Mouse (Mus musculus) forebrain, embryonic 15.5 days (tissue): ENCODE measurements around the gene Slc16a12. TPM values are rescaled to one million over a fixed set of nuclear protein-coding genes. Genes with fewer than 3 reads are reported as not detected.

Experiments
- ATAC-seq: fragments of 200-750 bp; cut with Nextera tagmentation; replicated peaks from 2 replicates; pipeline ENCODE4 v1.8.0; 2017; ENCODE audit warnings: mild to moderate bottlenecking, moderate TSS enrichment, moderate library complexity
- H3K27ac ChIP-seq: fragments of 300-500 bp; sonication (generic); replicated peaks from 2 replicates; pipeline ENCODE4 v1.5.1; 2015; ENCODE audit warnings: mild to moderate bottlenecking, inconsistent platforms
- H3K27me3 ChIP-seq: fragments of 300-500 bp; sonication (generic); 2 replicates; pipeline ENCODE4 v1.6.1; 2015; ENCODE audit warnings: inconsistent platforms
- H3K36me3 ChIP-seq: fragments of 300-500 bp; sonication (generic); 2 replicates; pipeline ENCODE4 v1.6.1; 2015; ENCODE audit warnings: mild to moderate bottlenecking, inconsistent platforms
- H3K4me1 ChIP-seq: fragments of 300-500 bp; sonication (generic); 2 replicates; pipeline ENCODE4 v1.6.1; 2015; ENCODE audit warnings: inconsistent platforms
- H3K4me2 ChIP-seq: fragments of 300-500 bp; sonication (generic); replicated peaks from 2 replicates; pipeline ENCODE4 v1.6.1; 2015; ENCODE audit warnings: mild to moderate bottlenecking, inconsistent platforms
- H3K4me3 ChIP-seq: fragments of 300-500 bp; sonication (generic); 2 replicates; pipeline ENCODE4 v1.5.1; 2015; ENCODE audit warnings: mild to moderate bottlenecking, inconsistent platforms
- H3K9ac ChIP-seq: fragments of 300-500 bp; sonication (generic); replicated peaks from 2 replicates; pipeline ENCODE4 v1.6.1; 2015; ENCODE audit warnings: mild to moderate bottlenecking, inconsistent platforms
- H3K9me3 ChIP-seq: fragments of 300-500 bp; sonication (generic); 2 replicates; pipeline ENCODE4 v1.6.1; 2016; ENCODE audit warnings: inconsistent platforms
- WGBS: fragments of 180-500 bp; shearing (Covaris S2); methylation state at CpG from one replicate; pipeline ENCODE4 v1.1.7; 2015; ENCODE audit warnings: mixed read lengths; 5-methylcytosine and 5-hydroxymethylcytosine counted together
- polyA plus RNA-seq: library from polyadenylated mRNA; unstranded; fragments of >200 nt; fragmentation: Nextera tagmentation; extraction: Ambion mirVana; gene quantifications from 2 replicates; pipeline ENCODE4 v1.2.1, GENCODE M21; 2015

Slc16a12 gene
- polyA plus RNA-seq, 1 experiment from 2014 or later: 2.6 TPM

DNA sequence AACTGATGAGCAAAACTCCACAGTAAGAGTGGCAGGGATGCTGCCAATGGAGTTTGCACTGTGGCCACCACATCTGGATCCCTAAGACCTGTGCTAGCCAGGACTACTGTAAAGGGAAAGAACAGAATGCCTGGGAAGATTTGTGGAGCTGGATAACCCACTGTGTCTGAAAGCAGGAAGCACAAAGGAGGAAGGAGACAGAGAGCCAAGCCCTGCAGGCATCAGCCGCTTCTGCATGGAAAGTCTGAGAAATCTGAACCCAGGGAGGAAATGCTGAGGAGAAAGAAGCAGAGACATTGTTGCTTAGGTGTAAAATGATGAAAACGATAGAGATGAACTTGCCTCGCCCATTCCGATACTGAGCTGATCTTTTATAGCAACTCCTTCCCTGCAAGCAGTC, 22.5 kb downstream of the Slc16a12 start:
- Histone ChIP-seq H3K9ac (no peak overlapping the region), H3K27me3 (no peaks in the 10 kb centered on the region), H3K36me3 (no peaks in the 10 kb centered on the region), H3K4me1 (no peaks in the 10 kb centered on the region), H3K9me3 (no peaks in the 10 kb centered on the region), H3K4me3 (no peak overlapping the region), H3K27ac (no peak overlapping the region), H3K4me2 (no peak overlapping the region)
- ATAC-seq: no peak
- WGBS: 93% methylated on average over 4 of the region's 4 CpGs

DNA sequence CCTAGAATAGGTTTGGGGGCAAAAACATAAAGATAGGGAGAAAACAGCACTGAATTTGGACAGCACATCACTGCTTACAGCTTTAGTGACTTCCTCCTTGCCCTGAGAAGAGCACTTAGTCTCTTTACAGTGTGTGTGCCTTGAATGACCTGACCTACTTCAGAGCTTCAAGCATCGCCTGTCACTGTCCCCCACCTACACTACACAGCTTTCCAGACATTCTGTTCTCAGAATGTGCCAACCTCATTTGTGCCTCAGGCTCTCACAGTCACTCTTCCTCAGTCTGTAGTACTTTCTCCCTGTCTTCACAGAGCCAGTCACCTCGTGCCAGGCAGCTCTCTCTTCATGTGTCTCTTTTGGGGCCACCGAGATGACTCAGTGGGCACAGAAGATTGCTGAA, 24.5 kb downstream of the Slc16a12 start:
- Histone ChIP-seq H3K4me3 (no peak overlapping the region), H3K27ac (no peak overlapping the region), H3K36me3 (no peaks in the 10 kb centered on the region), H3K27me3 (no peaks in the 10 kb centered on the region), H3K9ac (no peak overlapping the region), H3K9me3 (no peaks in the 10 kb centered on the region), H3K4me1 (no peaks in the 10 kb centered on the region), H3K4me2 (no peak overlapping the region)
- WGBS: 87% methylated on average over 3 of the region's 3 CpGs
- ATAC-seq: no peak

DNA sequence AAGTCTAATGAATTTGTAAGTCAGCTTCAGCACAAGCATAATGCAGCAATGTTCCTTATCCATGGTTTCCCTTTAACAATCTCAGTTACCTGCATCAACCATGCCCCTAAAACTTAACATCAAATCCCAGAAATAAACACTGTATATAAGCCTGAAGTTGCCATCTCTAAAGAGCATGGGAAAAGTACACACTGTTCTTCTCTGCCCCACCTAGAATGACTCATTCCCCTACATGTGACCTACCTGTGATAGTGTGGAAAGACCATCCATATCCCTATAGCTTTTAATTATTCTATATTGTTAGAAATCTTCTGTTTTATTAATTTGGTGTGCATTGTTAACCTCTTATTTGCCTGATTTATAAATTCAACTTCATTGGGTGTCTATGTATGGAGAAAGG, 27.0 kb downstream of the Slc16a12 start:
- Histone ChIP-seq H3K4me3 (no peak overlapping the region), H3K9ac (no peak overlapping the region), H3K4me2 (no peak overlapping the region), H3K9me3 (no peaks in the 10 kb centered on the region), H3K4me1 (no peaks in the 10 kb centered on the region), H3K27me3 (no peaks in the 10 kb centered on the region), H3K27ac (no peak overlapping the region), H3K36me3 (no peaks in the 10 kb centered on the region)
- no peak for ATAC-seq

DNA sequence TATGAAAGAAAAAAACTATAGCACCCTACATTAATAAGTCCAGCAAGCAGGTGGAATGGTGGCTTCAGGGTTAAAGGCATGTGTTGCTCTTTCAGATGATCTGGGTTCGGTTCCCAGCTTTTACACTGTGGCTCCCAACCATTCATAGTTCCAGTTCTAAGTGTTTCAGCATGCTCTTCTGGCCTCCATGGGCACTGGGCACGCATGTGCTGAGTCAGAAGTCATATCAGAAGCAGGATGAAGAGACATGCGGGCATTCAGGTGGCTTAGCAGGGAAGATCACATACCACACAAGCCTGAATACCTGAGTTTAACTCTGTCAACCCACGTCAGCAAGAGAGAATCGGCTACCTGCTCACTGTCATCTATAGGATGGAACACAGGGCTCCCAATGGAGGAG, 28.1 kb downstream of the Slc16a12 start:
- no peak overlapping the region for H3K4me2 ChIP-seq
- WGBS: 88% methylated on average over 5 of the region's 5 CpGs
- no peak for ATAC-seq
- no peaks in the 10 kb centered on the region for H3K9me3 ChIP-seq
- H3K27me3 ChIP-seq: no peaks in the 10 kb centered on the region
- H3K36me3 ChIP-seq: no peaks in the 10 kb centered on the region
- no peaks in the 10 kb centered on the region for H3K4me1 ChIP-seq
- H3K4me3 ChIP-seq: no peak overlapping the region
- H3K9ac ChIP-seq: no peak overlapping the region
- H3K27ac ChIP-seq: no peak overlapping the region

DNA sequence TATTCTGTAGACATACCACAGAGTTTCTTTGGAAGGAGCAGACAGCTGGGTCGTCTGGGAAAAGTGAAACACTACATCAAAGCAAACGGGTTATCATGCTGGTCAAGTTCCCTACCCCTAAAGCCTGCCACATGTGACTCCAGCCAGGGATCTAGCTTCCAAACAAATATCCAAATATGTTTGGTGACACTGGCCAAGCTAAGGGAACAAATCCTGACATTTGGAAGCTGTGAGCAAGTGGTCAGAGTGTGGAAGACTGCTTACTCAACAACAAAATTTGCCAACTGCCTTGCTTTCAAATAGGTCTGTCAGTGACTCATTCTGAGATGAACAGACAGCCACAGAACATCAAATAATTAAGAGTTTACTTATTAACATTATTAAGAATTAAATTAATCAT, 28.6 kb downstream of the Slc16a12 start:
- H3K4me1 ChIP-seq: no peaks in the 10 kb centered on the region
- no peaks in the 10 kb centered on the region for H3K27me3 ChIP-seq
- no peak overlapping the region for H3K9ac ChIP-seq
- H3K36me3 ChIP-seq: no peaks in the 10 kb centered on the region
- no peak for ATAC-seq
- no peak overlapping the region for H3K4me2 ChIP-seq
- 46% methylated on average over 2 of the region's 2 CpGs for WGBS
- no peaks in the 10 kb centered on the region for H3K9me3 ChIP-seq
- H3K27ac ChIP-seq: no peak overlapping the region
- no peak overlapping the region for H3K4me3 ChIP-seq

DNA sequence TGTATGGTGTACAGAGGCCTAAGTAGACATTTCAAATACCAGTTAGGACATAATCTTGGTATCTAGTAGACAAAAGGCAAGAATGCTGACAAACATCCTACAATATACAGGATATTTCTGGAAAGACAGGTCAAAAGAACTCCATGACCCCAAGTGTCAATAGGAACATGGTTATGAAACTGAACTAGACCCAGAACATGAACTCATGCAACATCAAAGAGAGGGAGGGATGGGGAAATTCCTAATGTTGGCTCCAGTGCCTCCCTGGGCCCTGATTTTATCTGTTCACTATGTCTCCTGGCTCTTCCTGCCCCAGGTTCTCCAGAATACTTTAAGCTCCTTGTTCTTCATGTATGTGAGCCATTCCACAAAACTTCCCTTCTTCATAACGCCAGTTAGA, 31.2 kb downstream of the Slc16a12 start:
- WGBS: 69% methylated on average over 1 of the region's 1 CpGs
- ATAC-seq: no peak
- Histone ChIP-seq H3K9me3 (no peaks in the 10 kb centered on the region), H3K27me3 (no peaks in the 10 kb centered on the region), H3K4me2 (no peak overlapping the region), H3K4me1 (no peaks in the 10 kb centered on the region), H3K9ac (no peak overlapping the region), H3K27ac (no peak overlapping the region), H3K4me3 (no peak overlapping the region), H3K36me3 (no peaks in the 10 kb centered on the region)

GRCm38 (mm10) chr19:34714250-34714666, 32.8 kb downstream of the Slc16a12 start:
- no peak overlapping the region for H3K4me2 ChIP-seq
- no peaks in the 10 kb centered on the region for H3K36me3 ChIP-seq
- H3K27me3 ChIP-seq: no peaks in the 10 kb centered on the region
- no peaks in the 10 kb centered on the region for H3K9me3 ChIP-seq
- H3K9ac ChIP-seq: no peak overlapping the region
- no peak for ATAC-seq
- no peak overlapping the region for H3K27ac ChIP-seq
- no peaks in the 10 kb centered on the region for H3K4me1 ChIP-seq
- H3K4me3 ChIP-seq: no peak overlapping the region
- 73% methylated on average over 5 of the region's 5 CpGs for WGBS

DNA sequence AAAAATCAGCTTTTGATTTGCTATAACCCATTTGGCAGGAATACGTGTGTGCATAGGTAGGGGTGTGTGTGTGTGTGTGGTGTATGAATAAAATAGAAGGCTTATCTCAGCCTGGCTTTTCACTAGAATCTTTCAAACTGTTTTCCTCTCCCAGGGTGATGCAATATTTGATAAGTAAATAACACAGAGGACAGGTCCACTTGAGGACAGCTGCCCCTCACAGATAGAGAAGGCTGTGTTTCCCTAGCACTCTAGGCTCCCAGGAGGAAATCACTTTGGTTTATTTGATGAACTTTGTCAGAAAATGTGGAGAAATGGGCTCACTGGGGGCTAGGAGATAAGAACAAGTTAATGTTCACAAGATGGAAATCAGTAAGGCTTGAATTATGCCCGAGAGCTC, 35.0 kb downstream of the Slc16a12 start:
- WGBS: 66% methylated on average over 2 of the region's 2 CpGs
- no peak overlapping the region for H3K4me3 ChIP-seq
- H3K36me3 ChIP-seq: no peaks in the 10 kb centered on the region
- H3K4me2 ChIP-seq: no peak overlapping the region
- H3K9me3 ChIP-seq: no peaks in the 10 kb centered on the region
- no peaks in the 10 kb centered on the region for H3K27me3 ChIP-seq
- no peak overlapping the region for H3K9ac ChIP-seq
- H3K4me1 ChIP-seq: no peaks in the 10 kb centered on the region
- ATAC-seq: no peak
- no peak overlapping the region for H3K27ac ChIP-seq

DNA sequence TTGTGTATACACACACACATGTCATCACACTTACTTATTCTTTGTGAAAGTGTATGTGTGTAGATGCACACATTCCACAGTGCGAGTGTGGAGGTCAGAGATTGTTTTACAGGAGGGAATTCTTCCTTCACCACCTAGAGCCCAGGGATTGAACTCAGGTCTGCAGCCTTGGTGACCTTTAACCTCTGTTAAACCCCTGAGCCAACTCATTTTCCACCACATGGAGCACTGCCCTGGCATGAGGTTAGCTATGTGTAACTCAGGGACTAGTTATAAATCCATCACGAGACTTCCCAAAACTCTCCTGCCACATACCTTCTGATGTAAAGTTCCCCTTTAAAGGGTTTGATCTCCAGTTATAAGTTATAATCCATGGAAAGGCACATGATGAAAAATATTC, 38.9 kb downstream of the Slc16a12 start:
- no peaks in the 10 kb centered on the region for H3K9me3 ChIP-seq
- H3K4me3 ChIP-seq: no peak overlapping the region
- ATAC-seq: no peak
- H3K27ac ChIP-seq: no peak overlapping the region
- no peaks in the 10 kb centered on the region for H3K4me1 ChIP-seq
- H3K9ac ChIP-seq: no peak overlapping the region
- no peak overlapping the region for H3K4me2 ChIP-seq
- 85% methylated on average over 2 of the region's 2 CpGs for WGBS
- no peaks in the 10 kb centered on the region for H3K36me3 ChIP-seq
- no peaks in the 10 kb centered on the region for H3K27me3 ChIP-seq

DNA sequence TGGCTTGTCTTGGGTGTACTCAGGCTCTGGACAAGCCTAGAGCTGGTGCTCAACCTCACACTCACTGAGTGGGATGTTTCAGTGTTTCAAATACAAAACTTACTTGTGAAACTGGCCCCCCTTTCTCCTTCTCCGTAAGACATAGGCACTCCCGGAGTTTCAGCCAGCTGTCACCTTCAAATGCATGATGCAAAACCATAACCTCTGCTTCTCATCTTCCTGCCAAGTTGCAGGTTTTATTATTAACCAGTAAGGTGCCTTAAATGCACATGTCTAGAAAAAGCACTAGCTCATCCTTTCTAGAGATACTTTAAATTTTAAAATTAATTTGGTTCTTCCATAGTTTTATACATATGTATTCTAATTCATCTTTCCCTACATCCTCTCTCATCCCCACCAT, 39.5 kb downstream of the Slc16a12 start:
- H3K9me3 ChIP-seq: no peaks in the 10 kb centered on the region
- H3K36me3 ChIP-seq: no peaks in the 10 kb centered on the region
- no peak for ATAC-seq
- H3K27ac ChIP-seq: no peak overlapping the region
- no peak overlapping the region for H3K4me2 ChIP-seq
- H3K9ac ChIP-seq: no peak overlapping the region
- H3K27me3 ChIP-seq: no peaks in the 10 kb centered on the region
- WGBS: 88% methylated on average over 2 of the region's 2 CpGs
- no peak overlapping the region for H3K4me3 ChIP-seq
- H3K4me1 ChIP-seq: no peaks in the 10 kb centered on the region

GRCm38 (mm10) chr19:34706261-34706660, 40.8 kb downstream of the Slc16a12 start:
- no peak overlapping the region for H3K27ac ChIP-seq
- H3K9ac ChIP-seq: no peak overlapping the region
- 83% methylated on average over 6 of the region's 6 CpGs for WGBS
- no peak for ATAC-seq
- no peak overlapping the region for H3K4me3 ChIP-seq
- H3K36me3 ChIP-seq: no peaks in the 10 kb centered on the region
- no peaks in the 10 kb centered on the region for H3K4me1 ChIP-seq
- no peaks in the 10 kb centered on the region for H3K9me3 ChIP-seq
- H3K4me2 ChIP-seq: no peak overlapping the region
- no peaks in the 10 kb centered on the region for H3K27me3 ChIP-seq

GRCm38 (mm10) chr19:34705141-34705540, 41.9 kb downstream of the Slc16a12 start:
- no peak overlapping the region for H3K4me2 ChIP-seq
- H3K4me3 ChIP-seq: no peak overlapping the region
- no peak overlapping the region for H3K27ac ChIP-seq
- H3K4me1 ChIP-seq: no peaks in the 10 kb centered on the region
- no peaks in the 10 kb centered on the region for H3K27me3 ChIP-seq
- H3K36me3 ChIP-seq: no peaks in the 10 kb centered on the region
- ATAC-seq: no peak
- H3K9me3 ChIP-seq: no peaks in the 10 kb centered on the region
- WGBS: 100% methylated on average over 1 of the region's 1 CpGs
- no peak overlapping the region for H3K9ac ChIP-seq

- Histone ChIP-seq H3K9ac (no peak overlapping the region), H3K27me3 (no peaks in the 10 kb centered on the region), H3K4me2 (no peak overlapping the region), H3K9me3 (no peaks in the 10 kb centered on the region), H3K36me3 (no peaks in the 10 kb centered on the region), H3K4me1 (no peaks in the 10 kb centered on the region), H3K27ac (no peak overlapping the region), H3K4me3 (no peak overlapping the region)
- WGBS: 47% methylated on average over 2 of the region's 2 CpGs
- ATAC-seq: no peak
These were observed 47.8 kb downstream of the Slc16a12 start for GRCm38 (mm10) chr19:34699300-34699699.
